Mouse (Mus musculus): ENCODE measurements at regions not wholly inside any gene's neighbourhood (a gene's known extent, or its start where the extent isn't known, plus 50 kb on each side); places are given as distances from the start of the nearest gene placed in this dataset.

DNA sequence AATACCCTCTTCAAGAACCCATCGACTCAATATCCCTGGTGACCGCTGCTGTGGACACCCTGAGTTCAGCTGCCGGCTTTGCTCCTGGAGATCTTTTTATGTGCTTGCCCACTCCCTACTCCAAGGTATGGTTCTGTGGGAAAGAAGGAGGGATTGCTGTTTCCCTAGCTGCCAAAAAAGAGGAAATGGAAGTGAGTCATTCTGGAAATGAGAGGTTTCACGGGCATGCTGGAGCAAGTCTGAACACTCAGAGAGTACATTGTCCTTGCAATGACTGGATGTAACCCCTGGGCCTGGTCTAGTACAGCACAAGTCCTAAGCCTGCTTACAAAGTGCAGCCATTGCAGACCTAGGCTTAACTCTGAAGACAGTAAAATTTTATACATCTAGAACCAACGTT, 589.4 kb upstream of the Klf4 start:
- no peak for TF ChIP-seq ZNF384 (IDR thresholded peaks at IDR 0.05; ENCODE audit: low read depth, low read length)
- TF ChIP-seq CHD2 (IDR thresholded peaks at IDR 0.05; ENCODE audit: low read depth, low read length): no peak
